In the genomic region with DNA sequence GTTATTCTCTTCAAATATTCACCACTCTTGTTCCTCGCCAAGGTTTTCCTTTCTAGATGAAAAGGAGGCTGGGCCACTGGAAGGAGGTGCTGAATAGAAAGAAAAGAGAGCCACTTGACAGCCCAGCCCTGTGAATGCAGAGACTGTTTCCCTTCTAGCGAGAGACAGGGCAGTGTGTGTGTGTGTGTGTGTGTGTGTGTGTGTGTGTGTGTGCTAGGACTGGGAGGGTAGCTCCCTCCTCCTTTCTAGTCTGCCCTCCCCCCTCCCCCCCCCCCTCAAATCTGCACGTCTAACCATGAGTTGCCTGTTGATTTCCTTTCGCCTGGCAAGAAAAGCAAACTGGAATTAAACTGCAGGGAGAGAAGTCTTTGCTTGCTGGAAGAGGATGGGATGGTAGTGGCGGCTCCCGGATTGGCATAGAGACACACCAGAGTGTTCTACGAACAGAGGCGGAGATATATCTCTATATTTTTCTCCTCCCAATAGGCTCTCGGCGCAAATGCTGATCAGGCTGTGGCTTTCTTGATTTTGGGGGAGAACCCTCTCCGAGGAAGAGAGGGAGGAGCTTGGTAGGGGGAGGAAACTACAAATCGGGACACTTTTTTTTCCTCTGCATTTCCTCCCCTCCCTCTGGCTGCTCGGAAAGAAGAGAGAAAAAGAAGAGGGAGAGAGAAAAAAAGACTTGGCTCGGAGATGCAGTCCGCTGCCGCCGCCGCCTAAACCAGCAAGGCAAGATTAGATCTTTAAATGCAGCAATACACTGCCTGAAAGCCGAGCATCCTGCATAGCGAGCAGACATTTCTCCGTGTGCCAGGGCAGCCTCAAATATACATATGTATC, we compare ENCODE assay signal across 8 mouse cellular contexts. TPM values are rescaled to one million over a fixed set of nuclear protein-coding genes. Genes with fewer than 3 reads are reported as not detected.
DNase-seq lines count a peak whose midpoint lies in the region; ATAC-seq and TF ChIP-seq lines count a peak whose summit lies in the region.

No protein-coding gene starts in this region.

- H3K4me2 ChIP-seq in forebrain, embryonic 13.5 days: peak overlapping the region; percentile 91
- H3K4me2 ChIP-seq in hindbrain, postnatal 0 days (ENCODE audit: low read depth, low read length): peak overlapping the region; percentile 85
- H3K4me2 ChIP-seq in midbrain, embryonic 12.5 days (replicated peaks): peak overlapping the region; percentile 95

- no peaks in the 10 kb centered on the region for H3K9me3 ChIP-seq in forebrain, embryonic 13.5 days (replicated peaks)
- H3K9me3 ChIP-seq in hindbrain, postnatal 0 days (ENCODE audit: low read length): no peaks in the 10 kb centered on the region
- H3K9me3 ChIP-seq in midbrain, embryonic 12.5 days: no peaks in the 10 kb centered on the region

- ATAC-seq in forebrain, embryonic 13.5 days: peak; percentile 34
- peak; percentile 43 for ATAC-seq in hindbrain, postnatal 0 days
- peak; percentile 38; the same call in 1 of the 2 replicates for ATAC-seq in midbrain, embryonic 12.5 days (ENCODE audit: low FRiP score, low read depth)

- H3K4me1 ChIP-seq in lung, adult 2 months (ENCODE audit: control insufficient read depth, insufficient read depth, low read length): no peaks in the 10 kb centered on the region
- H3K4me1 ChIP-seq in forebrain, embryonic 13.5 days: peaks cover 28% of the 10 kb centered on the region
- peaks cover 5% of the 10 kb centered on the region; the same call in 1 of the 2 replicates for H3K4me1 ChIP-seq in hindbrain, postnatal 0 days (ENCODE audit: insufficient read depth, low read length)
- H3K4me1 ChIP-seq in midbrain, embryonic 12.5 days: peaks cover 26% of the 10 kb centered on the region

- peaks cover 25% of the 10 kb centered on the region for H3K27me3 ChIP-seq in forebrain, embryonic 13.5 days
- H3K27me3 ChIP-seq in hindbrain, postnatal 0 days (ENCODE audit: insufficient read depth, low read length): no peaks in the 10 kb centered on the region
- H3K27me3 ChIP-seq in midbrain, embryonic 12.5 days: peaks cover 29% of the 10 kb centered on the region

- peak; percentile 30 for DNase-seq in lung, adult 2 months
- DNase-seq in lung, postnatal 25 days (ENCODE audit: low spot score): no peak
- peak; percentile 67 for DNase-seq in hindbrain, postnatal 0 days (ENCODE audit: low spot score)
- peak; percentile 46 to 58 for DNase-seq in left cerebral cortex, adult 2 months (ENCODE audit: extremely low spot score in 1 of 2, low spot score in 2 of 2)
- DNase-seq in telencephalon, adult 2 months (ENCODE audit: low read depth, low spot score): peak; percentile 63
- no peak for DNase-seq in thymus, postnatal 36 days

- under 1% methylated on average over 21 of the region's 21 CpGs for WGBS in lung, adult 2 months
- under 1% methylated on average over 20 of the region's 21 CpGs for WGBS in forebrain, embryonic 13.5 days
- WGBS in hindbrain, postnatal 0 days: 0% methylated on average over 20 of the region's 21 CpGs
- WGBS in midbrain, embryonic 12.5 days: 0% methylated on average over 20 of the region's 21 CpGs

- H3K27ac ChIP-seq in forebrain, embryonic 13.5 days: peak overlapping the region; percentile 57
- H3K27ac ChIP-seq in hindbrain, postnatal 0 days: peak overlapping the region; percentile 86
- H3K27ac ChIP-seq in left cerebral cortex, adult 2 months: peak overlapping the region; percentile 88
- peak overlapping the region; percentile 39; the same call in 1 of the 2 replicates for H3K27ac ChIP-seq in midbrain, embryonic 12.5 days (replicated peaks)

- TF ChIP-seq CTCF in lung, adult 2 months (IDR thresholded peaks at IDR 0.05; ENCODE audit: insufficient read depth, low read length): no peak
- TF ChIP-seq CTCF in hindbrain, postnatal 0 days (IDR thresholded peaks at IDR 0.05; ENCODE audit: low read depth): no peak
- TF ChIP-seq CTCF in left cerebral cortex, adult 2 months (IDR thresholded peaks at IDR 0.05): no peak

- no peaks in the 10 kb centered on the region for H3K36me3 ChIP-seq in forebrain, embryonic 13.5 days (ENCODE audit: poor library complexity, severe bottlenecking)
- H3K36me3 ChIP-seq in hindbrain, postnatal 0 days (ENCODE audit: insufficient read depth, low read length): no peaks in the 10 kb centered on the region
- H3K36me3 ChIP-seq in midbrain, embryonic 12.5 days: no peaks in the 10 kb centered on the region

- intact Hi-C loops in left cerebral cortex, adult 2 months (cut with DNase I): loop anchor here (5.0 to 10.0 kb wide), 3 partner anchors 97 to 1860 kb away; no protein-coding TSS in a partner anchor

- TF ChIP-seq POLR2A in lung, adult 2 months (IDR thresholded peaks at IDR 0.05; ENCODE audit: borderline replicate concordance, extremely low read depth, low read depth, low read length): no peak

- peak overlapping the region; percentile 85 for H3K4me3 ChIP-seq in lung, adult 2 months (replicated peaks; ENCODE audit: extremely low read depth, low read depth, low read length)
- peak overlapping the region; percentile 64 for H3K4me3 ChIP-seq in forebrain, embryonic 13.5 days
- peak overlapping the region; percentile 81 for H3K4me3 ChIP-seq in hindbrain, postnatal 0 days (ENCODE audit: low read length)
- H3K4me3 ChIP-seq in left cerebral cortex, adult 2 months: peak overlapping the region; percentile 68
- peak overlapping the region; percentile 61 for H3K4me3 ChIP-seq in midbrain, embryonic 12.5 days

- peak overlapping the region; percentile 73 for H3K9ac ChIP-seq in forebrain, embryonic 13.5 days
- H3K9ac ChIP-seq in hindbrain, postnatal 0 days (replicated peaks; ENCODE audit: low read length): peak overlapping the region; percentile 76
- H3K9ac ChIP-seq in midbrain, embryonic 12.5 days (replicated peaks): peak overlapping the region; percentile 55

RNA-seq across cellular contexts. Expression of a gene that starts 1.5 kb away (rescaled TPM):
- 9.1 and 9.3 TPM in 2 replicates for polyA plus RNA-seq in lung, adult 2 months (2012; rRNA removed)
- 8.9 and 11.0 TPM in 2 replicates for polyA plus RNA-seq in forebrain, embryonic 13.5 days (2015; fragmentation: Nextera tagmentation; extraction: Ambion mirVana)
- total RNA-seq in hindbrain, postnatal 0 days (2014; rRNA removed): 57.3 and 62.8 TPM in 2 replicates
- polyA plus RNA-seq in hindbrain, postnatal 0 days (2015; fragmentation: Nextera tagmentation; extraction: Ambion mirVana): 29.5 and 31.5 TPM in 2 replicates
- 10 to 100 TPM; 31.9 to 36.2 TPM for total RNA-seq in left cerebral cortex, adult 2 months (2021)
- 6.1 and 7.7 TPM in 2 replicates for polyA plus RNA-seq in midbrain, embryonic 12.5 days (2016; fragmentation: Nextera tagmentation; extraction: Ambion mirVana)

Comparison
In these comparisons a context has a peak if more than half of its experiments do, and no peak if none do; other contexts are left out.
1. DNase-seq: peak in lung, adult 2 months (single experiment), hindbrain, postnatal 0 days (single experiment), left cerebral cortex, adult 2 months (2 of 2) and telencephalon, adult 2 months (single experiment); none in lung, postnatal 25 days (single experiment) and thymus, postnatal 36 days (0 of 2).
2. Peak in every context shown above with its lines, with median percentiles within 50 percentile points of each other: H3K4me3 ChIP-seq, ATAC-seq, H3K27ac ChIP-seq, H3K4me2 ChIP-seq and H3K9ac ChIP-seq.